ENCODE assay signal across 32 mouse cellular contexts in genomic region chr15:25000171-25000570, GRCm38 (mm10).
"Had no signal": no experiment of that assay in that cellular context is flagged by ENCODE, and none has a peak within 500 bp of the region (broad histone marks: within the 10 kb centered on the region; RNA-seq: fewer than 3 reads in every experiment).

No protein-coding gene starts in this region.

- H3K9me3 ChIP-seq: limb, embryonic 10.5 days; limb, embryonic 12.5 days; limb, embryonic 13.5 days; limb, embryonic 15.5 days; liver, embryonic 12.5 days; liver, embryonic 13.5 days; liver, embryonic 15.5 days; lung, embryonic 15.5 days; megakaryocyte, embryonic 14.5 days; midbrain, embryonic 10.5 days; midbrain, embryonic 12.5 days; midbrain, embryonic 13.5 days; midbrain, embryonic 15.5 days had no signal

- H3K36me3 ChIP-seq: limb, embryonic 10.5 days; limb, embryonic 12.5 days; limb, embryonic 13.5 days; limb, embryonic 15.5 days; liver, embryonic 12.5 days; liver, embryonic 13.5 days; liver, embryonic 15.5 days; lung, embryonic 15.5 days; midbrain, embryonic 10.5 days; midbrain, embryonic 12.5 days; midbrain, embryonic 13.5 days; midbrain, embryonic 15.5 days had no signal

- H3K27ac ChIP-seq: left cerebral cortex, adult 2 months; limb, embryonic 10.5 days; limb, embryonic 12.5 days; limb, embryonic 13.5 days; limb, embryonic 15.5 days; liver, embryonic 12.5 days; liver, embryonic 13.5 days; liver, embryonic 14.5 days; liver, embryonic 15.5 days; lung, embryonic 15.5 days; macrophage; midbrain, embryonic 10.5 days; midbrain, embryonic 12.5 days; midbrain, embryonic 13.5 days; midbrain, embryonic 15.5 days had no signal

- H3K9ac ChIP-seq: limb, embryonic 12.5 days; limb, embryonic 13.5 days; limb, embryonic 15.5 days; liver, embryonic 12.5 days; liver, embryonic 13.5 days; liver, embryonic 14.5 days; liver, embryonic 15.5 days; liver, postnatal 0 days; lung, embryonic 14.5 days; lung, embryonic 15.5 days; midbrain, embryonic 12.5 days; midbrain, embryonic 13.5 days; midbrain, embryonic 15.5 days had no signal

- H3K4me3 ChIP-seq: left cerebral cortex, adult 2 months; limb, embryonic 10.5 days; limb, embryonic 12.5 days; limb, embryonic 13.5 days; limb, embryonic 15.5 days; liver, embryonic 12.5 days; liver, embryonic 13.5 days; liver, embryonic 15.5 days; lung, embryonic 15.5 days; megakaryocyte, embryonic 14.5 days; midbrain, embryonic 10.5 days; midbrain, embryonic 12.5 days; midbrain, embryonic 13.5 days; midbrain, embryonic 15.5 days; myocyte had no signal

- H3K4me2 ChIP-seq: limb, embryonic 12.5 days; limb, embryonic 13.5 days; limb, embryonic 15.5 days; liver, embryonic 11.5 days; liver, embryonic 12.5 days; liver, embryonic 13.5 days; liver, embryonic 15.5 days; lung, embryonic 14.5 days; lung, embryonic 15.5 days; midbrain, embryonic 11.5 days; midbrain, embryonic 12.5 days; midbrain, embryonic 13.5 days; midbrain, embryonic 15.5 days had no signal

- H3K27me3 ChIP-seq: limb, embryonic 12.5 days; limb, embryonic 15.5 days; liver, embryonic 12.5 days; liver, embryonic 13.5 days; liver, embryonic 15.5 days; lung, embryonic 15.5 days; megakaryocyte, embryonic 14.5 days; midbrain, embryonic 12.5 days; midbrain, embryonic 13.5 days; midbrain, embryonic 15.5 days had no signal

- DNase-seq: left cerebral cortex, postnatal 4 days; liver; liver, embryonic 13.5 days; liver, postnatal 0 days; lung, adult 18-20 months; lung, adult 2 months; lung, embryonic 14.5 days; lung, postnatal 10 days; lung, postnatal 14 days; lung, postnatal 36 days; lung, postnatal 4 days; midbrain, embryonic 14.5 days had no signal

- H3K4me1 ChIP-seq: limb, embryonic 10.5 days; limb, embryonic 12.5 days; limb, embryonic 13.5 days; limb, embryonic 15.5 days; liver, embryonic 12.5 days; liver, embryonic 13.5 days; liver, embryonic 15.5 days; lung, embryonic 15.5 days; megakaryocyte, embryonic 14.5 days; midbrain, embryonic 10.5 days; midbrain, embryonic 12.5 days; midbrain, embryonic 13.5 days; midbrain, embryonic 15.5 days had no signal

- ATAC-seq: liver, embryonic 12.5 days; liver, postnatal 0 days; lung, postnatal 0 days; midbrain, embryonic 13.5 days; midbrain, embryonic 15.5 days; midbrain, embryonic 16.5 days had no signal
